Mouse (Mus musculus) stomach, postnatal 0 days (tissue): ENCODE measurements around the gene Idua. TPM values are rescaled to one million over a fixed set of nuclear protein-coding genes. Genes with fewer than 3 reads are reported as not detected.

ENCODE experiments used
- ATAC-seq: fragments of 200-750 bp; cut with Nextera tagmentation; 2 replicates; pipeline ENCODE4 v1.8.0; 2017; ENCODE audit not compliant: low FRiP score, low TSS enrichment
- DNase-seq: peaks from one replicate; pipeline ENCODE4 v3.0.0-alpha.2; 2016; ENCODE audit warnings: low spot score
- H3K27ac ChIP-seq: fragments of 300-500 bp; sonication (generic); replicated peaks from 2 replicates; pipeline ENCODE4 v1.5.1; 2014; ENCODE audit warnings: mild to moderate bottlenecking, control low read depth
- H3K27me3 ChIP-seq: fragments of 300-500 bp; sonication (generic); 2 replicates; pipeline ENCODE4 v1.6.1; 2014; ENCODE audit warnings: low read length; ENCODE audit not compliant: control insufficient read depth, insufficient read depth
- H3K36me3 ChIP-seq: fragments of 300-500 bp; sonication (generic); 2 replicates; pipeline ENCODE4 v1.6.1; 2014; ENCODE audit warnings: low read length, mixed read lengths; ENCODE audit not compliant: control insufficient read depth, insufficient read depth
- H3K4me1 ChIP-seq: fragments of 300-500 bp; sonication (generic); replicated peaks from 2 replicates; pipeline ENCODE4 v1.6.1; 2014; ENCODE audit warnings: antibody characterized with exemption; ENCODE audit not compliant: control insufficient read depth, insufficient read depth
- H3K4me2 ChIP-seq: fragments of 300-500 bp; sonication (generic); replicated peaks from 2 replicates; pipeline ENCODE4 v1.6.1; 2014; ENCODE audit warnings: low read depth, mild to moderate bottlenecking, control low read depth, moderate library complexity
- H3K4me3 ChIP-seq: fragments of 300-500 bp; sonication (generic); 2 replicates; pipeline ENCODE4 v1.5.1; 2014; ENCODE audit warnings: low read depth, low read length, control low read depth
- H3K9ac ChIP-seq: fragments of 300-500 bp; sonication (generic); 2 replicates; pipeline ENCODE4 v1.6.1; 2014; ENCODE audit warnings: mild to moderate bottlenecking, low read length, control low read depth, mixed read lengths
- H3K9me3 ChIP-seq: fragments of 300-500 bp; sonication (generic); 2 replicates; pipeline ENCODE4 v1.6.1; 2016; ENCODE audit warnings: low read length; ENCODE audit not compliant: control insufficient read depth
- CTCF ChIP-seq: IDR thresholded peaks from 2 replicates; pipeline ENCODE4 v1.5.1; 2016; ENCODE audit warnings: antibody characterized with exemption, low read depth, mild to moderate bottlenecking, moderate library complexity
- EP300 ChIP-seq: optimal IDR thresholded peaks from 2 replicates; pipeline ENCODE3; 2016; ENCODE audit warnings: antibody characterized with exemption
- WGBS: fragments of 180-500 bp; shearing (Covaris S2); extraction: QIAGEN DNeasy Blood & Tissue Kit; methylation state at CpG from one replicate; pipeline ENCODE4 v1.1.7; 2014; 5-methylcytosine and 5-hydroxymethylcytosine counted together
- polyA plus RNA-seq: library from polyadenylated mRNA; unstranded; fragments of >200 nt; fragmentation: Nextera tagmentation; extraction: Ambion mirVana; gene quantifications from 2 replicates; pipeline ENCODE4 v1.2.1, GENCODE M21; 2015

Gene Idua
- polyA plus RNA-seq, 1 experiment from 2014 or later: 5.3 TPM

GRCm38 (mm10) chr5:108679909-108680308 is 19.8 kb downstream of the Idua start:
- DNase-seq (no peak), ATAC-seq (no peak)
- H3K4me1 ChIP-seq: peaks cover 8% of the 10 kb centered on the region; the same call in 1 of the 2 replicates
- H3K4me2 ChIP-seq: no peak overlapping the region
- H3K9ac ChIP-seq: no peak overlapping the region
- no peaks in the 10 kb centered on the region for H3K27me3 ChIP-seq
- no peak overlapping the region for H3K4me3 ChIP-seq
- H3K36me3 ChIP-seq: no peaks in the 10 kb centered on the region; the same call in 1 of the 2 replicates
- TF ChIP-seq EP300: no peak
- TF ChIP-seq CTCF: peak; percentile 64
- 50% methylated on average over 3 of the region's 3 CpGs for WGBS
- no peak overlapping the region for H3K27ac ChIP-seq
- no peaks in the 10 kb centered on the region for H3K9me3 ChIP-seq

GRCm38 (mm10) chr5:108680871-108681270 is 20.7 kb downstream of the Idua start:
- Histone ChIP-seq H3K9me3 (no peaks in the 10 kb centered on the region), H3K9ac (no peak overlapping the region), H3K4me1 (peaks cover 8% of the 10 kb centered on the region; the same call in 1 of the 2 replicates), H3K27me3 (no peaks in the 10 kb centered on the region), H3K27ac (no peak overlapping the region), H3K4me3 (no peak overlapping the region), H3K4me2 (no peak overlapping the region), H3K36me3 (no peaks in the 10 kb centered on the region; the same call in 1 of the 2 replicates)
- 90% methylated on average over 6 of the region's 6 CpGs for WGBS
- TF ChIP-seq EP300 (no peak), CTCF (no peak)
- DNase-seq (no peak), ATAC-seq (no peak)

GRCm38 (mm10) chr5:108689091-108689490 is 29.0 kb downstream of the Idua start:
- DNase-seq (no peak), ATAC-seq (no peak)
- Histone ChIP-seq H3K27me3 (no peaks in the 10 kb centered on the region), H3K4me3 (no peak overlapping the region), H3K9me3 (no peaks in the 10 kb centered on the region), H3K4me1 (no peaks in the 10 kb centered on the region; the same call in 1 of the 2 replicates), H3K27ac (no peak overlapping the region), H3K36me3 (no peaks in the 10 kb centered on the region; the same call in 1 of the 2 replicates), H3K9ac (no peak overlapping the region), H3K4me2 (no peak overlapping the region)
- 74% methylated on average over 5 of the region's 5 CpGs for WGBS
- no peak for TF ChIP-seq EP300
- TF ChIP-seq CTCF: no peak

- H3K27me3 ChIP-seq: no peaks in the 10 kb centered on the region
- no peak overlapping the region for H3K9ac ChIP-seq
- no peak for ATAC-seq
- H3K36me3 ChIP-seq: no peaks in the 10 kb centered on the region
- no peaks in the 10 kb centered on the region; the same call in 1 of the 2 replicates for H3K4me1 ChIP-seq
- H3K4me2 ChIP-seq: no peak overlapping the region
- no peak for DNase-seq
- no peaks in the 10 kb centered on the region for H3K9me3 ChIP-seq
- H3K27ac ChIP-seq: no peak overlapping the region
- H3K4me3 ChIP-seq: no peak overlapping the region
- TF ChIP-seq EP300 (no peak), CTCF (peak; percentile 59)
- 75% methylated on average over 4 of the region's 4 CpGs for WGBS
Observed at GRCm38 (mm10) chr5:108691152-108691551, 31.0 kb downstream of the Idua start.

- Histone ChIP-seq H3K27ac (no peak within 1 kb of the TSS), H3K36me3 (no peaks in the 10 kb centered on the region), H3K27me3 (no peaks in the 10 kb centered on the region), H3K9me3 (no peaks in the 10 kb centered on the region), H3K4me2 (peak within 1 kb of the TSS; percentile 89), H3K4me1 (no peaks in the 10 kb centered on the region; the same call in 1 of the 2 replicates), H3K9ac (peak within 1 kb of the TSS; percentile 45), H3K4me3 (peak within 1 kb of the TSS; percentile 65)
- WGBS: 2% methylated on average over 14 of the region's 18 CpGs
- ATAC-seq (peak; percentile 22), DNase-seq (peak; percentile 91)
- TF ChIP-seq CTCF (peak; percentile 70), EP300 (no peak)
Observed at GRCm38 (mm10) chr5:108692271-108692670, 32.1 kb downstream of the Idua start, which contains the start of gene Fgfrl1. TSS of gene Fgfrl1 (plus strand) at chr5:108692382.

- under 1% methylated on average over 26 of the region's 43 CpGs for WGBS
- Histone ChIP-seq H3K4me2 (peak overlapping the region; percentile 89), H3K27me3 (no peaks in the 10 kb centered on the region), H3K27ac (peak overlapping the region; percentile 80), H3K9me3 (no peaks in the 10 kb centered on the region), H3K4me3 (peak overlapping the region; percentile 65), H3K4me1 (no peaks in the 10 kb centered on the region; the same call in 1 of the 2 replicates), H3K36me3 (no peaks in the 10 kb centered on the region), H3K9ac (peak overlapping the region; percentile 77)
- TF ChIP-seq CTCF (0 out of 2 replicates have a peak, but pooled peaks have one; percentile 8), EP300 (no peak)
- ATAC-seq (peak; percentile 93), DNase-seq (peak; percentile 96)
Observed at GRCm38 (mm10) chr5:108693872-108694288, 33.7 kb downstream of the Idua start.
